Mouse (Mus musculus): ENCODE data around the gene Syne3. TPM values are rescaled to one million over a fixed set of nuclear protein-coding genes. Genes with fewer than 3 reads are reported as not detected.
A peak's percentile ranks its signal among the peaks of the same experiment; 100 is the strongest.

Gene Syne3
- polyA plus RNA-seq, 1 experiment from 2014 or later: 0.08 TPM

- no peak overlapping the region for H3K4me2 ChIP-seq (ENCODE audit: low read length)
- WGBS: 87% methylated on average over 5 of the region's 5 CpGs
- ATAC-seq (replicated peaks; ENCODE audit: low FRiP score, low TSS enrichment, low read depth): no peak
These were observed 84.6 kb downstream of the Syne3 start for GRCm38 (mm10) chr12:104925035-104925434.

DNA sequence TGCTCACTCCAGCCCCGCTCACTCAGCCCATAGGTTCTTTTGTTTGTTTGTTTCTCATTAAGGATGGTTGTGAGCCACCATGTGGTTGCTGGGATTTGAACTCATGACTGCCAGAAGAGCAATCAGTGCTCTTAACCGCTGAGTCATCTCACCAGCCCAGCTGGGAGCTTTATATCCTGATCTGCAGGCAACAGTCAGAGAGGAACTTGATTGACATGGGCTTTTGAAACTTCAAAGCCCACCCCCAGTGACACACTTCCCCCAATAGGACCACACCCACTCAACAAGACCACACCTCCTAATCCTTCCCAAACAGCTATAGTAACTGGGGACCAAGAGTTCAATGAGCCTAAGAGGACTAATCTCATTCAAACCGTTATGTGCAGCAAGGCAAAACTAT lies 85.1 kb downstream of the Syne3 start:
- ATAC-seq (replicated peaks; ENCODE audit: low FRiP score, low TSS enrichment, low read depth): no peak
- H3K4me2 ChIP-seq (ENCODE audit: low read length): no peak overlapping the region
- peak overlapping the region; percentile 82 for H3K27ac ChIP-seq (ENCODE audit: low read depth)
- peaks cover 16% of the 10 kb centered on the region for H3K4me1 ChIP-seq (replicated peaks; ENCODE audit: control insufficient read depth, insufficient read depth, low read length)
- 91% methylated on average over 3 of the region's 3 CpGs for WGBS
- no peaks in the 10 kb centered on the region for H3K9me3 ChIP-seq (ENCODE audit: control insufficient read depth, low read length)
- DNase-seq (ENCODE audit: low spot score): no peak
- no peaks in the 10 kb centered on the region for H3K27me3 ChIP-seq (replicated peaks; ENCODE audit: control insufficient read depth, insufficient read depth, low read length)
- no peaks in the 10 kb centered on the region for H3K36me3 ChIP-seq (ENCODE audit: control insufficient read depth, insufficient read depth, low read length)
- H3K9ac ChIP-seq (ENCODE audit: low read length): no peak overlapping the region
- H3K4me3 ChIP-seq (ENCODE audit: low read depth, low read length): no peak overlapping the region

More at GRCm38 (mm10) chr12:104925035-104925434, 84.6 kb downstream of the Syne3 start:
- no peaks in the 10 kb centered on the region for H3K36me3 ChIP-seq (ENCODE audit: control insufficient read depth, insufficient read depth, low read length)
- DNase-seq (ENCODE audit: low spot score): no peak
- no peaks in the 10 kb centered on the region for H3K9me3 ChIP-seq (ENCODE audit: control insufficient read depth, low read length)
- H3K27me3 ChIP-seq (replicated peaks; ENCODE audit: control insufficient read depth, insufficient read depth, low read length): no peaks in the 10 kb centered on the region
- no peak overlapping the region for H3K4me3 ChIP-seq (ENCODE audit: low read depth, low read length)
- H3K9ac ChIP-seq (ENCODE audit: low read length): no peak overlapping the region
- H3K4me1 ChIP-seq (replicated peaks; ENCODE audit: control insufficient read depth, insufficient read depth, low read length): peaks cover 16% of the 10 kb centered on the region
- H3K27ac ChIP-seq (ENCODE audit: low read depth): no peak overlapping the region

DNA sequence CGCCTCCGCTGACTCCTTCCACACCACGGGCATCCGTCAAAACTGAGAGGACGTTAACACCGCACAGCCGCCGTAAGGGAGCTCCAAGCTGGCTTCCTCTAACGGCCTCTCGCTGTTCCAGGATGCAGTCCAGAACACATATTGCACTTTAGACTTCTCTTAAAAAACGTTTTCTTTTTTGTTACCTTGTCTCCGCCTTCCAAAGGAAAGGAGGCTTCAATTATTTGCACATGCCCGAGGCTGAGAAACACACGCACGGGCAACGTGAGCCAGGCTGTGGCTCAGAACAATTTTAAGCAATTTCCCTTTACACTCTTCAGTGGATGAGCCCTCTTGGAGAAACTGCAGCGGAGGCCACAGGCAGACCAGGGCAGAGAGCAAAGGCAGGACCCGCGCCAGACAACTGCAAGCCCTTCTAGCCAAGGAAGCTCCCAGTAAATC lies 85.6 kb downstream of the Syne3 start:
- no peak overlapping the region for H3K4me3 ChIP-seq (ENCODE audit: low read depth, low read length)
- peak overlapping the region; percentile 82 for H3K27ac ChIP-seq (ENCODE audit: low read depth)
- H3K36me3 ChIP-seq (ENCODE audit: control insufficient read depth, insufficient read depth, low read length): no peaks in the 10 kb centered on the region
- no peak overlapping the region for H3K9ac ChIP-seq (ENCODE audit: low read length)
- peaks cover 16% of the 10 kb centered on the region for H3K4me1 ChIP-seq (replicated peaks; ENCODE audit: control insufficient read depth, insufficient read depth, low read length)
- H3K27me3 ChIP-seq (replicated peaks; ENCODE audit: control insufficient read depth, insufficient read depth, low read length): no peaks in the 10 kb centered on the region
- no peak for DNase-seq (ENCODE audit: low spot score)
- H3K9me3 ChIP-seq (ENCODE audit: control insufficient read depth, low read length): no peaks in the 10 kb centered on the region
- WGBS: 20% methylated on average over 19 of the region's 19 CpGs
- H3K4me2 ChIP-seq (ENCODE audit: low read length): peak overlapping the region; percentile 18
- ATAC-seq (replicated peaks; ENCODE audit: low FRiP score, low TSS enrichment, low read depth): no peak; the same call in 1 of the 2 replicates

- DNase-seq (ENCODE audit: low spot score) (no peak), ATAC-seq (replicated peaks; ENCODE audit: low FRiP score, low TSS enrichment, low read depth) (no peak)
- 77% methylated on average over 8 of the region's 8 CpGs for WGBS
These were observed 87.0 kb downstream of the Syne3 start for GRCm38 (mm10) chr12:104922647-104923046.

DNA sequence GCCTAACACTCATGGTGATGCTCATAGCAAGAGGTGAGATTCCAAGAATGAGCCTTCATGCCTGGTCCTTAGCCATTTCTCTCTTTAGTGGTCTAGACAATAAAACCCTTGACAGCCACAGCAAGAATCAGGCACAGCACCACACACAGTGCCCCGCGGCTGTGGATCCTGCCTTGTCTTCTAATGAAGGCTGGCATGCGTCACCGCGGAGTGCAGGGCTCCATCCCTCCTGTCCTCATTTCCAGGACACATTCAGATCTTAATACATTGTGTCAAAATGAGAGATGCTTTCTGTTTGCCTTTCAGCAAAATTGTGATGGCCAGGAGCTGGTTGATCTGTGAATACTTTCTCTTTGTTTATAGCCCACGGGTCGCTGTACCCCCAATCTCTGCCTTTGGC lies 88.5 kb downstream of the Syne3 start:
- no peak for ATAC-seq (replicated peaks; ENCODE audit: low FRiP score, low TSS enrichment, low read depth)
- H3K36me3 ChIP-seq (ENCODE audit: control insufficient read depth, insufficient read depth, low read length): no peaks in the 10 kb centered on the region
- DNase-seq (ENCODE audit: low spot score): no peak
- no peaks in the 10 kb centered on the region for H3K9me3 ChIP-seq (ENCODE audit: control insufficient read depth, low read length)
- no peak overlapping the region for H3K9ac ChIP-seq (ENCODE audit: low read length)
- no peak overlapping the region for H3K4me3 ChIP-seq (ENCODE audit: low read depth, low read length)
- peaks cover 16% of the 10 kb centered on the region for H3K4me1 ChIP-seq (replicated peaks; ENCODE audit: control insufficient read depth, insufficient read depth, low read length)
- no peak overlapping the region for H3K27ac ChIP-seq (ENCODE audit: low read depth)
- H3K27me3 ChIP-seq (replicated peaks; ENCODE audit: control insufficient read depth, insufficient read depth, low read length): no peaks in the 10 kb centered on the region
- H3K4me2 ChIP-seq (ENCODE audit: low read length): no peak overlapping the region
- 62% methylated on average over 7 of the region's 7 CpGs for WGBS

More at GRCm38 (mm10) chr12:104922647-104923046, 87.0 kb downstream of the Syne3 start:
- no peak overlapping the region for H3K4me2 ChIP-seq (ENCODE audit: low read length)
- H3K9ac ChIP-seq (ENCODE audit: low read length): no peak overlapping the region
- no peaks in the 10 kb centered on the region for H3K9me3 ChIP-seq (ENCODE audit: control insufficient read depth, low read length)
- no peak overlapping the region for H3K27ac ChIP-seq (ENCODE audit: low read depth)
- peaks cover 16% of the 10 kb centered on the region for H3K4me1 ChIP-seq (replicated peaks; ENCODE audit: control insufficient read depth, insufficient read depth, low read length)
- no peak overlapping the region for H3K4me3 ChIP-seq (ENCODE audit: low read depth, low read length)
- no peaks in the 10 kb centered on the region for H3K36me3 ChIP-seq (ENCODE audit: control insufficient read depth, insufficient read depth, low read length)
- H3K27me3 ChIP-seq (replicated peaks; ENCODE audit: control insufficient read depth, insufficient read depth, low read length): no peaks in the 10 kb centered on the region

- no peak overlapping the region for H3K4me2 ChIP-seq (ENCODE audit: low read length)
- H3K27ac ChIP-seq (ENCODE audit: low read depth): no peak overlapping the region
- no peaks in the 10 kb centered on the region for H3K27me3 ChIP-seq (replicated peaks; ENCODE audit: control insufficient read depth, insufficient read depth, low read length)
- no peak overlapping the region for H3K9ac ChIP-seq (ENCODE audit: low read length)
- DNase-seq (ENCODE audit: low spot score) (no peak), ATAC-seq (replicated peaks; ENCODE audit: low FRiP score, low TSS enrichment, low read depth) (no peak)
- no peaks in the 10 kb centered on the region for H3K36me3 ChIP-seq (ENCODE audit: control insufficient read depth, insufficient read depth, low read length)
- H3K9me3 ChIP-seq (ENCODE audit: control insufficient read depth, low read length): no peaks in the 10 kb centered on the region
- peaks cover 8% of the 10 kb centered on the region for H3K4me1 ChIP-seq (replicated peaks; ENCODE audit: control insufficient read depth, insufficient read depth, low read length)
- 76% methylated on average over 2 of the region's 2 CpGs for WGBS
- no peak overlapping the region for H3K4me3 ChIP-seq (ENCODE audit: low read depth, low read length)
These were observed 90.4 kb downstream of the Syne3 start for GRCm38 (mm10) chr12:104919247-104919646.

GRCm38 (mm10) chr12:104917927-104918326 lies 91.7 kb downstream of the Syne3 start:
- Histone ChIP-seq H3K9me3 (ENCODE audit: control insufficient read depth, low read length) (no peaks in the 10 kb centered on the region), H3K36me3 (ENCODE audit: control insufficient read depth, insufficient read depth, low read length) (no peaks in the 10 kb centered on the region), H3K4me2 (ENCODE audit: low read length) (no peak overlapping the region), H3K9ac (ENCODE audit: low read length) (no peak overlapping the region), H3K27me3 (replicated peaks; ENCODE audit: control insufficient read depth, insufficient read depth, low read length) (no peaks in the 10 kb centered on the region), H3K4me3 (ENCODE audit: low read depth, low read length) (no peak overlapping the region), H3K27ac (ENCODE audit: low read depth) (no peak overlapping the region), H3K4me1 (replicated peaks; ENCODE audit: control insufficient read depth, insufficient read depth, low read length) (no peaks in the 10 kb centered on the region)
- ATAC-seq (replicated peaks; ENCODE audit: low FRiP score, low TSS enrichment, low read depth) (no peak), DNase-seq (ENCODE audit: low spot score) (no peak)
- WGBS: 94% methylated on average over 2 of the region's 2 CpGs

GRCm38 (mm10) chr12:104917297-104917696 lies 92.3 kb downstream of the Syne3 start:
- ATAC-seq (replicated peaks; ENCODE audit: low FRiP score, low TSS enrichment, low read depth) (no peak), DNase-seq (ENCODE audit: low spot score) (no peak)
- no peak overlapping the region for H3K4me3 ChIP-seq (ENCODE audit: low read depth, low read length)
- no peaks in the 10 kb centered on the region for H3K27me3 ChIP-seq (replicated peaks; ENCODE audit: control insufficient read depth, insufficient read depth, low read length)
- H3K27ac ChIP-seq (ENCODE audit: low read depth): no peak overlapping the region
- no peak overlapping the region for H3K9ac ChIP-seq (ENCODE audit: low read length)
- no peaks in the 10 kb centered on the region for H3K9me3 ChIP-seq (ENCODE audit: control insufficient read depth, low read length)
- H3K4me1 ChIP-seq (replicated peaks; ENCODE audit: control insufficient read depth, insufficient read depth, low read length): no peaks in the 10 kb centered on the region; the same call in 1 of the 2 replicates
- 92% methylated on average over 4 of the region's 4 CpGs for WGBS
- no peak overlapping the region for H3K4me2 ChIP-seq (ENCODE audit: low read length)
- H3K36me3 ChIP-seq (ENCODE audit: control insufficient read depth, insufficient read depth, low read length): no peaks in the 10 kb centered on the region

DNA sequence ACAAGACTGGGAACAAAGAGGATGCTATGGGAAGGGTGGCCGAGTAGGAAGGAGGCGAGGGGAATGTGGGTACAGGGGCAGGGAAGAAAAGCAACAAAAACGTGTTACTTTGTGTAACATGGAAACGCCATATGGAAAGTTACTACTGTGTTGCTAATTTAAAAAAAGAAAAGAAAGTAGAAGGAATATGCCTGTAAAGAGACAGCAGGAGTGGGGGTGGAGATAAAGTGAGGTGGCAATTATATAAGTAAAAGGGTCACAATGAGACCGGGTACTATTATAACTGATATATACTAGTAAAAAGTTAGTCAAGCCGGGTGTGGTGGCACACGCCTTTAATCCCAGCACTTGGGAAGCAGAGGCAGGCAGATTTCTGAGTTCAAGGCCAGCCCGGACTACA lies 92.8 kb downstream of the Syne3 start:
- Histone ChIP-seq H3K36me3 (ENCODE audit: control insufficient read depth, insufficient read depth, low read length) (no peaks in the 10 kb centered on the region), H3K27me3 (replicated peaks; ENCODE audit: control insufficient read depth, insufficient read depth, low read length) (no peaks in the 10 kb centered on the region), H3K4me3 (ENCODE audit: low read depth, low read length) (no peak overlapping the region), H3K4me1 (replicated peaks; ENCODE audit: control insufficient read depth, insufficient read depth, low read length) (no peaks in the 10 kb centered on the region; the same call in 1 of the 2 replicates), H3K4me2 (ENCODE audit: low read length) (no peak overlapping the region), H3K9me3 (ENCODE audit: control insufficient read depth, low read length) (no peaks in the 10 kb centered on the region), H3K9ac (ENCODE audit: low read length) (no peak overlapping the region), H3K27ac (ENCODE audit: low read depth) (no peak overlapping the region)
- DNase-seq (ENCODE audit: low spot score) (no peak), ATAC-seq (replicated peaks; ENCODE audit: low FRiP score, low TSS enrichment, low read depth) (no peak)
- 89% methylated on average over 8 of the region's 8 CpGs for WGBS

Data from intestine, embryonic 14.5 days (tissue).